Mouse (Mus musculus) hindbrain, embryonic 14.5 days (tissue): ENCODE results near the gene Tm7sf3. TPM values are rescaled to one million over a fixed set of nuclear protein-coding genes. Genes with fewer than 3 reads are reported as not detected.

Experiments used
- ATAC-seq: fragments of 200-750 bp; cut with Nextera tagmentation; 2 replicates; pipeline ENCODE4 v1.8.0; 2017; ENCODE audit warnings: moderate number of reproducible peaks, mild to moderate bottlenecking, moderate TSS enrichment, moderate library complexity; ENCODE audit not compliant: low FRiP score
- DNase-seq: peaks from one replicate; pipeline ENCODE4 v3.0.0-alpha.2; 2015; ENCODE audit warnings: low spot score
- H3K27ac ChIP-seq: fragments of 300-500 bp; sonication (generic); 2 replicates; pipeline ENCODE4 v1.5.1; 2014; ENCODE audit warnings: mild to moderate bottlenecking, moderate library complexity
- H3K27me3 ChIP-seq: fragments of 300-500 bp; sonication (generic); 2 replicates; pipeline ENCODE4 v1.6.1; 2014; ENCODE audit warnings: mild to moderate bottlenecking, low read length, mixed read lengths; ENCODE audit not compliant: control insufficient read depth, insufficient read depth
- H3K36me3 ChIP-seq: fragments of 300-500 bp; sonication (generic); replicated peaks from 2 replicates; pipeline ENCODE4 v1.6.1; 2014; ENCODE audit not compliant: control insufficient read depth, insufficient read depth
- H3K4me1 ChIP-seq: fragments of 300-500 bp; sonication (generic); replicated peaks from 2 replicates; pipeline ENCODE4 v1.6.1; 2014; ENCODE audit warnings: antibody characterized with exemption, low read length, mixed read lengths; ENCODE audit not compliant: control insufficient read depth, insufficient read depth
- H3K4me2 ChIP-seq: fragments of 300-500 bp; sonication (generic); replicated peaks from 2 replicates; pipeline ENCODE4 v1.6.1; 2014; ENCODE audit warnings: mild to moderate bottlenecking, moderate library complexity
- H3K4me3 ChIP-seq: fragments of 300-500 bp; sonication (generic); replicated peaks from 2 replicates; pipeline ENCODE4 v1.5.1; 2014; ENCODE audit warnings: mild to moderate bottlenecking, low read length
- H3K9ac ChIP-seq: fragments of 300-500 bp; sonication (generic); 2 replicates; pipeline ENCODE4 v1.6.1; 2014
- H3K9me3 ChIP-seq: fragments of 300-500 bp; sonication (generic); 2 replicates; pipeline ENCODE4 v1.6.1; 2016; ENCODE audit warnings: low read length; ENCODE audit not compliant: control insufficient read depth
- WGBS: fragments of 180-500 bp; shearing (Covaris S2); extraction: QIAGEN DNeasy Blood & Tissue Kit; methylation state at CpG from one replicate; pipeline ENCODE4 v1.1.7; 2014; 5-methylcytosine and 5-hydroxymethylcytosine counted together
- polyA plus RNA-seq: library from polyadenylated mRNA; unstranded; fragments of >200 nt; fragmentation: Nextera tagmentation; extraction: Ambion mirVana; gene quantifications from 2 replicates; pipeline ENCODE4 v1.2.1, GENCODE M21; 2014

Tm7sf3 gene
- polyA plus RNA-seq, 1 experiment from 2014 or later, result 33.4 TPM

GRCm38 (mm10) chr6:146664116-146664515, 21.5 kb upstream of the Tm7sf3 start:
- no peaks in the 10 kb centered on the region for H3K9me3 ChIP-seq
- no peak overlapping the region for H3K27ac ChIP-seq
- H3K9ac ChIP-seq, result no peak overlapping the region
- H3K4me3 ChIP-seq, result no peak overlapping the region
- H3K4me2 ChIP-seq, result no peak overlapping the region
- H3K4me1 ChIP-seq, result no peaks in the 10 kb centered on the region
- ATAC-seq (no peak), DNase-seq (no peak)
- no peaks in the 10 kb centered on the region for H3K27me3 ChIP-seq
- 63% methylated on average over 5 of the region's 5 CpGs for WGBS
- no peaks in the 10 kb centered on the region for H3K36me3 ChIP-seq

- no peaks in the 10 kb centered on the region for H3K9me3 ChIP-seq
- 36% methylated on average over 5 of the region's 5 CpGs for WGBS
- peak; percentile 34 for DNase-seq
- no peak overlapping the region for H3K4me3 ChIP-seq
- H3K9ac ChIP-seq, result no peak overlapping the region
- H3K4me1 ChIP-seq, result no peaks in the 10 kb centered on the region
- ATAC-seq, result no peak
- H3K27ac ChIP-seq, result no peak overlapping the region
- H3K27me3 ChIP-seq, result no peaks in the 10 kb centered on the region
- H3K4me2 ChIP-seq, result no peak overlapping the region
- no peaks in the 10 kb centered on the region for H3K36me3 ChIP-seq
Observed at GRCm38 (mm10) chr6:146662679-146663078, 20.1 kb upstream of the Tm7sf3 start.

GRCm38 (mm10) chr6:146661655-146662054, 19.0 kb upstream of the Tm7sf3 start:
- DNase-seq (no peak), ATAC-seq (no peak)

GRCm38 (mm10) chr6:146660591-146660990, 18.0 kb upstream of the Tm7sf3 start:
- Histone ChIP-seq H3K9ac (no peak overlapping the region), H3K36me3 (no peaks in the 10 kb centered on the region), H3K4me3 (no peak overlapping the region), H3K4me1 (no peaks in the 10 kb centered on the region), H3K27ac (no peak overlapping the region), H3K27me3 (no peaks in the 10 kb centered on the region), H3K9me3 (no peaks in the 10 kb centered on the region), H3K4me2 (no peak overlapping the region)
- ATAC-seq, result no peak
- DNase-seq, result no peak
- WGBS, result 70% methylated on average over 2 of the region's 2 CpGs

More at GRCm38 (mm10) chr6:146661655-146662054, 19.0 kb upstream of the Tm7sf3 start:
- WGBS, result 89% methylated on average over 5 of the region's 5 CpGs
- no peaks in the 10 kb centered on the region for H3K4me1 ChIP-seq
- no peak overlapping the region for H3K27ac ChIP-seq
- no peaks in the 10 kb centered on the region for H3K36me3 ChIP-seq
- no peaks in the 10 kb centered on the region for H3K9me3 ChIP-seq
- no peak overlapping the region for H3K9ac ChIP-seq
- no peak overlapping the region for H3K4me2 ChIP-seq
- no peaks in the 10 kb centered on the region for H3K27me3 ChIP-seq
- H3K4me3 ChIP-seq, result no peak overlapping the region

GRCm38 (mm10) chr6:146653197-146653596, 10.6 kb upstream of the Tm7sf3 start:
- H3K27me3 ChIP-seq, result no peaks in the 10 kb centered on the region
- DNase-seq (no peak), ATAC-seq (no peak)
- H3K9ac ChIP-seq, result no peak overlapping the region
- no peaks in the 10 kb centered on the region for H3K4me1 ChIP-seq
- H3K27ac ChIP-seq, result no peak overlapping the region
- no peaks in the 10 kb centered on the region for H3K9me3 ChIP-seq
- H3K36me3 ChIP-seq, result peaks cover 18% of the 10 kb centered on the region
- H3K4me2 ChIP-seq, result no peak overlapping the region
- H3K4me3 ChIP-seq, result no peak overlapping the region
- WGBS, result 87% methylated on average over 3 of the region's 3 CpGs

- H3K27me3 ChIP-seq, result no peaks in the 10 kb centered on the region
- no peak for ATAC-seq
- no peak overlapping the region for H3K4me2 ChIP-seq
- no peak overlapping the region for H3K9ac ChIP-seq
- H3K4me3 ChIP-seq, result no peak overlapping the region
- H3K36me3 ChIP-seq, result peaks cover 18% of the 10 kb centered on the region
- H3K4me1 ChIP-seq, result no peaks in the 10 kb centered on the region
- DNase-seq, result no peak
- H3K9me3 ChIP-seq, result no peaks in the 10 kb centered on the region
- H3K27ac ChIP-seq, result no peak overlapping the region
Observed at GRCm38 (mm10) chr6:146651431-146651830, 8.8 kb upstream of the Tm7sf3 start.

GRCm38 (mm10) chr6:146650013-146650412, 7.4 kb upstream of the Tm7sf3 start:
- no peak for ATAC-seq
- Histone ChIP-seq H3K4me1 (no peaks in the 10 kb centered on the region), H3K4me3 (no peak overlapping the region), H3K27ac (no peak overlapping the region), H3K9me3 (no peaks in the 10 kb centered on the region), H3K27me3 (no peaks in the 10 kb centered on the region), H3K4me2 (no peak overlapping the region), H3K9ac (no peak overlapping the region), H3K36me3 (peaks cover 18% of the 10 kb centered on the region)
- no peak for DNase-seq
- 91% methylated on average over 2 of the region's 2 CpGs for WGBS

- peak overlapping the region; percentile 76 for H3K4me2 ChIP-seq
- WGBS, result 41% methylated on average over 11 of the region's 11 CpGs
- DNase-seq (no peak), ATAC-seq (no peak)
- H3K27me3 ChIP-seq, result no peaks in the 10 kb centered on the region
- H3K36me3 ChIP-seq, result no peaks in the 10 kb centered on the region
- no peaks in the 10 kb centered on the region for H3K9me3 ChIP-seq
- H3K4me1 ChIP-seq, result peaks cover 9% of the 10 kb centered on the region
- peak overlapping the region; percentile 63 for H3K9ac ChIP-seq
- H3K27ac ChIP-seq, result no peak overlapping the region
- H3K4me3 ChIP-seq, result peak overlapping the region; percentile 60
Observed at GRCm38 (mm10) chr6:146643184-146643570, 553 bp upstream of the Tm7sf3 start.

- Histone ChIP-seq H3K27ac (peak overlapping the region; percentile 39; the same call in 1 of the 2 replicates), H3K4me2 (peak overlapping the region; percentile 76), H3K36me3 (no peaks in the 10 kb centered on the region), H3K9ac (peak overlapping the region; percentile 46; the same call in 1 of the 2 replicates), H3K4me1 (peaks cover 9% of the 10 kb centered on the region), H3K27me3 (no peaks in the 10 kb centered on the region), H3K9me3 (no peaks in the 10 kb centered on the region), H3K4me3 (peak overlapping the region; percentile 60)
- peak; percentile 48 for DNase-seq
- 69% methylated on average over 11 of the region's 11 CpGs for WGBS
- ATAC-seq, result no peak
Observed at GRCm38 (mm10) chr6:146641621-146642210, 908 bp downstream of the Tm7sf3 start.

GRCm38 (mm10) chr6:146640991-146641390, 1.6 kb downstream of the Tm7sf3 start:
- 90% methylated on average over 6 of the region's 6 CpGs for WGBS
- DNase-seq, result no peak
- peaks cover 9% of the 10 kb centered on the region for H3K4me1 ChIP-seq
- no peak for ATAC-seq
- H3K9me3 ChIP-seq, result no peaks in the 10 kb centered on the region
- no peak overlapping the region for H3K9ac ChIP-seq
- H3K27ac ChIP-seq, result no peak overlapping the region
- no peak overlapping the region for H3K4me3 ChIP-seq
- no peak overlapping the region for H3K4me2 ChIP-seq
- H3K36me3 ChIP-seq, result no peaks in the 10 kb centered on the region
- no peaks in the 10 kb centered on the region for H3K27me3 ChIP-seq
